17 mouse cellular contexts compared by ENCODE assay signal in genomic region chr5:125640966-125641365, GRCm38 (mm10).
DNase-seq lines count a peak whose midpoint lies in the region; ATAC-seq and TF ChIP-seq lines count a peak whose summit lies in the region.
"Had no signal": no experiment of that assay in that cellular context is flagged by ENCODE, and none has a peak within 500 bp of the region (broad histone marks: within the 10 kb centered on the region; RNA-seq: fewer than 3 reads in every experiment).

No protein-coding gene starts in this region.

- TF ChIP-seq EP300 in liver, postnatal 0 days (IDR thresholded peaks at IDR 0.05; ENCODE audit: low read depth), result no peak

- H3K4me2 ChIP-seq in forebrain, embryonic 13.5 days, result no peak overlapping the region
- H3K4me2 ChIP-seq in midbrain, embryonic 15.5 days, result no peak overlapping the region
- no peak overlapping the region for H3K4me2 ChIP-seq in midbrain, embryonic 16.5 days (ENCODE audit: low read length)
- no peak overlapping the region for H3K4me2 ChIP-seq in forebrain, embryonic 16.5 days (ENCODE audit: low read length)
- H3K4me2 ChIP-seq in liver, postnatal 0 days (ENCODE audit: low read depth, low read length), result no peak overlapping the region

- ATAC-seq in forebrain, embryonic 13.5 days, result peak; percentile 37; the same call in 1 of the 2 replicates
- no peak for ATAC-seq in midbrain, embryonic 15.5 days (replicated peaks)
- ATAC-seq in midbrain, embryonic 16.5 days, result no peak
- 0 out of 2 replicates have a peak, but pooled peaks have one; percentile 33 for ATAC-seq in forebrain, embryonic 16.5 days
- no peak for ATAC-seq in liver, postnatal 0 days
- ATAC-seq: inflammation-experienced regulatory T-cells, adult 6 months had no signal

- 66% methylated on average over 1 of the region's 1 CpGs for WGBS in forebrain, embryonic 13.5 days
- 77% methylated on average over 1 of the region's 1 CpGs for WGBS in forebrain, embryonic 10.5 days
- 70% methylated on average over 1 of the region's 1 CpGs for WGBS in midbrain, embryonic 15.5 days
- 75% methylated on average over 1 of the region's 1 CpGs for WGBS in midbrain, embryonic 16.5 days
- 71% methylated on average over 1 of the region's 1 CpGs for WGBS in forebrain, embryonic 16.5 days
- 50% methylated on average over 1 of the region's 1 CpGs for WGBS in liver, postnatal 0 days (ENCODE audit: insufficient replicate concordance)

- no peak overlapping the region for H3K4me3 ChIP-seq in forebrain, embryonic 13.5 days
- no peak overlapping the region for H3K4me3 ChIP-seq in forebrain, embryonic 10.5 days
- H3K4me3 ChIP-seq in layer of hippocampus, adult 2 months, result no peak overlapping the region
- no peak overlapping the region for H3K4me3 ChIP-seq in midbrain, embryonic 15.5 days
- H3K4me3 ChIP-seq in midbrain, embryonic 16.5 days (ENCODE audit: low read depth, low read length), result no peak overlapping the region
- H3K4me3 ChIP-seq in forebrain, embryonic 16.5 days (replicated peaks; ENCODE audit: low read length), result no peak overlapping the region
- H3K4me3 ChIP-seq in liver, postnatal 0 days (ENCODE audit: low read depth, low read length), result no peak overlapping the region
- H3K4me3 ChIP-seq: embryonic facial prominence, embryonic 10.5 days; heart, embryonic 12.5 days; hindbrain, embryonic 10.5 days; hindbrain, embryonic 15.5 days had no signal

- H3K27ac ChIP-seq in forebrain, embryonic 13.5 days, result peak overlapping the region; percentile 66
- no peak overlapping the region for H3K27ac ChIP-seq in forebrain, embryonic 10.5 days
- H3K27ac ChIP-seq in layer of hippocampus, adult 2 months, result peak overlapping the region; percentile 72
- H3K27ac ChIP-seq in midbrain, embryonic 15.5 days, result 0 out of 2 replicates have a peak overlapping the region, but pooled peaks have one; percentile 39
- no peak overlapping the region for H3K27ac ChIP-seq in midbrain, embryonic 16.5 days (ENCODE audit: low read length)
- H3K27ac ChIP-seq in forebrain, embryonic 16.5 days (ENCODE audit: low read length), result peak overlapping the region; percentile 66
- no peak overlapping the region for H3K27ac ChIP-seq in liver, postnatal 0 days (ENCODE audit: low read depth)
- H3K27ac ChIP-seq: embryonic facial prominence, embryonic 10.5 days; hindbrain, embryonic 10.5 days had no signal

- H3K9ac ChIP-seq in forebrain, embryonic 13.5 days, result no peak overlapping the region
- no peak overlapping the region for H3K9ac ChIP-seq in midbrain, embryonic 15.5 days
- no peak overlapping the region for H3K9ac ChIP-seq in midbrain, embryonic 16.5 days (ENCODE audit: low read depth, low read length)
- H3K9ac ChIP-seq in forebrain, embryonic 16.5 days (replicated peaks; ENCODE audit: low read depth, low read length), result no peak overlapping the region
- no peak overlapping the region for H3K9ac ChIP-seq in liver, postnatal 0 days (replicated peaks)
- H3K9ac ChIP-seq: heart, embryonic 12.5 days; hindbrain, embryonic 15.5 days had no signal

- peaks cover 13% of the 10 kb centered on the region for H3K4me1 ChIP-seq in forebrain, embryonic 13.5 days
- H3K4me1 ChIP-seq in forebrain, embryonic 10.5 days, result no peaks in the 10 kb centered on the region; the same call in 1 of the 2 replicates
- no peaks in the 10 kb centered on the region for H3K4me1 ChIP-seq in midbrain, embryonic 15.5 days
- peaks cover 6% of the 10 kb centered on the region; the same call in 1 of the 2 replicates for H3K4me1 ChIP-seq in midbrain, embryonic 16.5 days (ENCODE audit: control insufficient read depth, insufficient read depth, low read length)
- H3K4me1 ChIP-seq in forebrain, embryonic 16.5 days (replicated peaks; ENCODE audit: control insufficient read depth, insufficient read depth, low read length), result peaks cover 3% of the 10 kb centered on the region; the same call in 1 of the 2 replicates
- no peaks in the 10 kb centered on the region for H3K4me1 ChIP-seq in liver, postnatal 0 days (ENCODE audit: insufficient read depth)
- H3K4me1 ChIP-seq: embryonic facial prominence, embryonic 10.5 days; heart, embryonic 12.5 days; hindbrain, embryonic 10.5 days had no signal

- no peak for DNase-seq in forebrain, embryonic 10.5 days (ENCODE audit: extremely low spot score, low spot score)
- DNase-seq in layer of hippocampus, adult 2 months (ENCODE audit: low spot score in 2 of 2), result no peak
- no peak for DNase-seq in layer of hippocampus, adult 9-11 months
- DNase-seq in liver, postnatal 0 days, result no peak
- DNase-seq: adrenal gland, postnatal 10 days; cerebellum, adult 18-20 months; cerebellum, adult 9-11 months; gastrocnemius, postnatal 25 days had no signal

- H3K36me3 ChIP-seq in forebrain, embryonic 13.5 days (ENCODE audit: poor library complexity, severe bottlenecking), result no peaks in the 10 kb centered on the region
- H3K36me3 ChIP-seq in forebrain, embryonic 10.5 days (replicated peaks), result no peaks in the 10 kb centered on the region
- H3K36me3 ChIP-seq in midbrain, embryonic 15.5 days (replicated peaks), result no peaks in the 10 kb centered on the region
- H3K36me3 ChIP-seq in midbrain, embryonic 16.5 days (ENCODE audit: control insufficient read depth, insufficient read depth, low read length), result no peaks in the 10 kb centered on the region
- H3K36me3 ChIP-seq in forebrain, embryonic 16.5 days (ENCODE audit: control insufficient read depth, insufficient read depth), result no peaks in the 10 kb centered on the region
- no peaks in the 10 kb centered on the region for H3K36me3 ChIP-seq in liver, postnatal 0 days (replicated peaks; ENCODE audit: insufficient read depth, low read length)
- H3K36me3 ChIP-seq: embryonic facial prominence, embryonic 10.5 days; heart, embryonic 12.5 days; hindbrain, embryonic 10.5 days had no signal

- H3K9me3 ChIP-seq in forebrain, embryonic 13.5 days (replicated peaks), result peaks cover 8% of the 10 kb centered on the region
- H3K9me3 ChIP-seq in forebrain, embryonic 10.5 days, result no peaks in the 10 kb centered on the region
- H3K9me3 ChIP-seq in midbrain, embryonic 15.5 days, result no peaks in the 10 kb centered on the region; the same call in 1 of the 2 replicates
- H3K9me3 ChIP-seq in midbrain, embryonic 16.5 days (replicated peaks; ENCODE audit: control insufficient read depth, low read length, poor library complexity, severe bottlenecking), result peaks cover 4% of the 10 kb centered on the region
- peaks cover 4% of the 10 kb centered on the region for H3K9me3 ChIP-seq in forebrain, embryonic 16.5 days (ENCODE audit: control insufficient read depth, low read length)
- H3K9me3 ChIP-seq in liver, postnatal 0 days (ENCODE audit: low read length), result peaks cover 4% of the 10 kb centered on the region
- H3K9me3 ChIP-seq: embryonic facial prominence, embryonic 10.5 days; hindbrain, embryonic 15.5 days had no signal

- no peak for TF ChIP-seq CTCF in layer of hippocampus, adult 2 months (conservative IDR thresholded peaks at IDR 0.05)
- no peak for TF ChIP-seq CTCF in liver, postnatal 0 days (IDR thresholded peaks at IDR 0.05; ENCODE audit: low read depth)

- no peaks in the 10 kb centered on the region for H3K27me3 ChIP-seq in forebrain, embryonic 13.5 days
- no peaks in the 10 kb centered on the region for H3K27me3 ChIP-seq in forebrain, embryonic 10.5 days (ENCODE audit: poor library complexity, severe bottlenecking)
- no peaks in the 10 kb centered on the region for H3K27me3 ChIP-seq in midbrain, embryonic 15.5 days (replicated peaks)
- H3K27me3 ChIP-seq in midbrain, embryonic 16.5 days (ENCODE audit: control insufficient read depth, insufficient read depth, low read depth, low read length), result no peaks in the 10 kb centered on the region
- no peaks in the 10 kb centered on the region for H3K27me3 ChIP-seq in forebrain, embryonic 16.5 days (replicated peaks; ENCODE audit: control insufficient read depth, insufficient read depth, low read length)
- H3K27me3 ChIP-seq in liver, postnatal 0 days (ENCODE audit: insufficient read depth, low read length), result no peaks in the 10 kb centered on the region
- H3K27me3 ChIP-seq: heart, embryonic 12.5 days; hindbrain, embryonic 15.5 days had no signal

Comparison
In these comparisons a context has a peak if more than half of its experiments do, and no peak if none do; other contexts are left out.
1. H3K27ac ChIP-seq: peak in forebrain, embryonic 13.5 days (single experiment), layer of hippocampus, adult 2 months (single experiment), midbrain, embryonic 15.5 days (single experiment) and forebrain, embryonic 16.5 days (single experiment); none in forebrain, embryonic 10.5 days (single experiment), midbrain, embryonic 16.5 days (single experiment) and liver, postnatal 0 days (single experiment).
2. ATAC-seq: peak in forebrain, embryonic 13.5 days (single experiment) and forebrain, embryonic 16.5 days (single experiment); none in midbrain, embryonic 15.5 days (single experiment), midbrain, embryonic 16.5 days (single experiment) and liver, postnatal 0 days (single experiment).